Mouse (Mus musculus) layer of hippocampus, postnatal 25 days (tissue): Measurements from ENCODE around the gene Sept10. TPM values are rescaled to one million over a fixed set of nuclear protein-coding genes. Genes with fewer than 3 reads are reported as not detected.
"Not testable (repeated sequence)": the region's sequence is repeated elsewhere in the genome, so short reads cannot be mapped to it uniquely, and the experiment has no call there.

Experiments
- DNase-seq, 2 experiments: peaks; one replicate each; pipeline ENCODE4 v3.0.0; 2022; ENCODE audit warnings: mixed read lengths in 2 of 2, low spot score in 1 of 2; ENCODE audit errors: extremely low spot score in 1 of 2
- total RNA-seq, 2 experiments: library from RNA; stranded (reverse); gene quantifications; 2 replicates each; pipeline ENCODE4 v1.2.3; 2021

Gene Sept10
- total RNA-seq, 2 experiments from 2014 or later: 7.8 to 8.2 TPM

- no peak for DNase-seq
Observed at GRCm38 (mm10) chr10:59133478-59134009, 88.1 kb downstream of the Sept10 start.

GRCm38 (mm10) chr10:59131926-59132628, 89.6 kb downstream of the Sept10 start:
- no peak for DNase-seq

- no peak for DNase-seq
Observed at GRCm38 (mm10) chr10:59127637-59128036, 94.0 kb downstream of the Sept10 start.

GRCm38 (mm10) chr10:59125497-59125896, 96.2 kb downstream of the Sept10 start:
- no peak for DNase-seq

GRCm38 (mm10) chr10:59119811-59120210, 101.8 kb downstream of the Sept10 start:
- no peak for DNase-seq

GRCm38 (mm10) chr10:59119001-59119400, 102.6 kb downstream of the Sept10 start:
- DNase-seq: no peak

GRCm38 (mm10) chr10:59117555-59117954, 104.1 kb downstream of the Sept10 start:
- DNase-seq: no peak

GRCm38 (mm10) chr10:59116331-59116730, 105.3 kb downstream of the Sept10 start:
- no peak for DNase-seq

- DNase-seq: no peak
Observed at GRCm38 (mm10) chr10:59115691-59116090, 106.0 kb downstream of the Sept10 start.

GRCm38 (mm10) chr10:59114535-59115291, 106.9 kb downstream of the Sept10 start:
- DNase-seq: peak in 1 of 2 experiments; percentile 51

- no peak for DNase-seq
Observed at GRCm38 (mm10) chr10:59113386-59113785, 108.3 kb downstream of the Sept10 start.

- DNase-seq: no peak
Observed at GRCm38 (mm10) chr10:59112755-59113154, 108.9 kb downstream of the Sept10 start.

- no peak for DNase-seq
Observed at GRCm38 (mm10) chr10:59110386-59110785, 111.3 kb downstream of the Sept10 start.

- peak; percentile 69 to 93 for DNase-seq
Observed at GRCm38 (mm10) chr10:59109015-59109414, 112.6 kb downstream of the Sept10 start.

GRCm38 (mm10) chr10:59106644-59107043, 115.0 kb downstream of the Sept10 start:
- no peak for DNase-seq

GRCm38 (mm10) chr10:59105885-59106284, 115.8 kb downstream of the Sept10 start:
- no peak for DNase-seq

- DNase-seq: no peak
Observed at GRCm38 (mm10) chr10:59104683-59105082, 117.0 kb downstream of the Sept10 start.

GRCm38 (mm10) chr10:59103076-59103475, 118.6 kb downstream of the Sept10 start:
- not testable (repeated sequence) for DNase-seq

GRCm38 (mm10) chr10:59091988-59092387, 129.7 kb downstream of the Sept10 start:
- no peak for DNase-seq
